Mouse (Mus musculus) forebrain, embryonic 15.5 days (tissue): Measurements from ENCODE around the gene Mymx. TPM values are rescaled to one million over a fixed set of nuclear protein-coding genes. Genes with fewer than 3 reads are reported as not detected.

ENCODE experiments used
- ATAC-seq: fragments of 200-750 bp; cut with Nextera tagmentation; replicated peaks from 2 replicates; pipeline ENCODE4 v1.8.0; 2017; ENCODE audit warnings: mild to moderate bottlenecking, moderate TSS enrichment, moderate library complexity
- H3K27ac ChIP-seq: fragments of 300-500 bp; sonication (generic); replicated peaks from 2 replicates; pipeline ENCODE4 v1.5.1; 2015; ENCODE audit warnings: mild to moderate bottlenecking, inconsistent platforms
- H3K27me3 ChIP-seq: fragments of 300-500 bp; sonication (generic); 2 replicates; pipeline ENCODE4 v1.6.1; 2015; ENCODE audit warnings: inconsistent platforms
- H3K36me3 ChIP-seq: fragments of 300-500 bp; sonication (generic); 2 replicates; pipeline ENCODE4 v1.6.1; 2015; ENCODE audit warnings: mild to moderate bottlenecking, inconsistent platforms
- H3K4me1 ChIP-seq: fragments of 300-500 bp; sonication (generic); 2 replicates; pipeline ENCODE4 v1.6.1; 2015; ENCODE audit warnings: inconsistent platforms
- H3K4me2 ChIP-seq: fragments of 300-500 bp; sonication (generic); replicated peaks from 2 replicates; pipeline ENCODE4 v1.6.1; 2015; ENCODE audit warnings: mild to moderate bottlenecking, inconsistent platforms
- H3K4me3 ChIP-seq: fragments of 300-500 bp; sonication (generic); 2 replicates; pipeline ENCODE4 v1.5.1; 2015; ENCODE audit warnings: mild to moderate bottlenecking, inconsistent platforms
- H3K9ac ChIP-seq: fragments of 300-500 bp; sonication (generic); replicated peaks from 2 replicates; pipeline ENCODE4 v1.6.1; 2015; ENCODE audit warnings: mild to moderate bottlenecking, inconsistent platforms
- H3K9me3 ChIP-seq: fragments of 300-500 bp; sonication (generic); 2 replicates; pipeline ENCODE4 v1.6.1; 2016; ENCODE audit warnings: inconsistent platforms
- WGBS: fragments of 180-500 bp; shearing (Covaris S2); methylation state at CpG from one replicate; pipeline ENCODE4 v1.1.7; 2015; ENCODE audit warnings: mixed read lengths; 5-methylcytosine and 5-hydroxymethylcytosine counted together
- polyA plus RNA-seq: library from polyadenylated mRNA; unstranded; fragments of >200 nt; fragmentation: Nextera tagmentation; extraction: Ambion mirVana; gene quantifications from 2 replicates; pipeline ENCODE4 v1.2.1, GENCODE M21; 2015

Mymx gene
- polyA plus RNA-seq, 1 experiment from 2014 or later: not detected

- ATAC-seq: peak; percentile 72
- Histone ChIP-seq H3K4me3 (peak overlapping the region; percentile 89), H3K9me3 (no peaks in the 10 kb centered on the region), H3K27me3 (no peaks in the 10 kb centered on the region), H3K36me3 (peaks cover 30% of the 10 kb centered on the region), H3K9ac (peak overlapping the region; percentile 95), H3K4me2 (peak overlapping the region; percentile 95), H3K4me1 (peaks cover 37% of the 10 kb centered on the region), H3K27ac (peak overlapping the region; percentile 100)
- whole genome bisulfite sequencing: under 1% methylated on average over 18 of the region's 18 CpGs
Measured at GRCm38 (mm10) chr17:45573780-45574123, 28.1 kb downstream of the Mymx start.

GRCm38 (mm10) chr17:45573087-45573779 lies 28.7 kb downstream of the Mymx start, which contains the start of gene Hsp90ab1:
Hsp90ab1 (minus strand) TSS chr17:45573271.
- Histone ChIP-seq H3K36me3 (peaks cover 35% of the 10 kb centered on the region), H3K9ac (peak within 1 kb of the TSS; percentile 95), H3K9me3 (no peaks in the 10 kb centered on the region), H3K27ac (peak within 1 kb of the TSS; percentile 100), H3K4me1 (peaks cover 37% of the 10 kb centered on the region), H3K27me3 (no peaks in the 10 kb centered on the region), H3K4me3 (peak within 1 kb of the TSS; percentile 89), H3K4me2 (peak within 1 kb of the TSS; percentile 95)
- WGBS: under 1% methylated on average over 41 of the region's 41 CpGs
- peak; percentile 79 for ATAC-seq

GRCm38 (mm10) chr17:45572103-45573086 lies 29.5 kb downstream of the Mymx start:
- Histone ChIP-seq H3K9ac (peak overlapping the region; percentile 95), H3K27ac (peak overlapping the region; percentile 100), H3K27me3 (no peaks in the 10 kb centered on the region), H3K4me3 (peak overlapping the region; percentile 89), H3K4me1 (peaks cover 41% of the 10 kb centered on the region), H3K4me2 (peak overlapping the region; percentile 95), H3K36me3 (peaks cover 44% of the 10 kb centered on the region), H3K9me3 (no peaks in the 10 kb centered on the region)
- WGBS: under 1% methylated on average over 57 of the region's 57 CpGs
- ATAC-seq: peak; percentile 51

DNA sequence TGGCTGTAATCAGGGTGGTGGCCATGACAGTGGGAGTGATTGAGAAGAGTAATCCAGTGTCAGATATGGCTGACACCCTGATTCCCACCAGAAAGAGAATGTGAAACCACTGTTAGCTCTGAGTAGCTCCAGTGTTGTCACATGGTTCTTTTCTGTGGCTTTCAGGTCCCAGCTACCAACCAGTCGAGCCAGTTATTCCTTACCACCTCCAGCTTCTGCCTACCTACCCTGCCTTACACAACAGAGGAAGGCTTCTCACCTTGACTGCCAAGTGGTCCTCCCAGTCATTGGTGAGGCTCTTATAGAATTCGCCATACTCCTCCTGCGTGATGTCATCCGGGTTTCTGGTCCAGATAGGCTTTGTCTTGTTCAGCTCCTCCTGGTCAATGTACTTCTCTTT lies 31.9 kb downstream of the Mymx start:
- Histone ChIP-seq H3K9me3 (no peaks in the 10 kb centered on the region), H3K4me3 (no peak overlapping the region), H3K27me3 (no peaks in the 10 kb centered on the region), H3K9ac (no peak overlapping the region), H3K4me1 (peaks cover 55% of the 10 kb centered on the region), H3K4me2 (no peak overlapping the region), H3K36me3 (peaks cover 61% of the 10 kb centered on the region), H3K27ac (no peak overlapping the region)
- ATAC-seq: no peak
- WGBS: 77% methylated on average over 4 of the region's 4 CpGs

DNA sequence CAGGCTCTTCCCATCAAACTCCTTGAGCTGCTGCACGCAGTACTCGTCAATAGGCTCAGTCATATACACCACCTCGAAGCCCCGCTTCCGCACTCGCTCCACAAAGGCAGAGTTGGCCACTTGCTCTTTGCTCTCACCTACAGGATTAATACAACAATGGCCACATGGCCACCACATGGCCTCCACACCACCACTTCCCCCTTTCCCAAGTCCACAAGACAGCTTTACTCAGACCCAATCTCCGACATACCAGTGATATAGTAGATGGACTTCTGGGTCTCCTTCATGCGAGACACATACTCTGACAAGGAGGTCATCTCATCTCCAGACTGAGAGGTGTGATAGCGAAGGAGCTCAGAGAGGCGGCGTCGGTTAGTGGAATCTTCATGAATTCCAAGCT lies 32.9 kb downstream of the Mymx start:
- peaks cover 55% of the 10 kb centered on the region for H3K4me1 ChIP-seq
- H3K4me2 ChIP-seq: no peak overlapping the region
- H3K27ac ChIP-seq: no peak overlapping the region; the same call in 1 of the 2 replicates
- no peak overlapping the region for H3K4me3 ChIP-seq
- no peaks in the 10 kb centered on the region for H3K27me3 ChIP-seq
- WGBS: 86% methylated on average over 12 of the region's 12 CpGs
- H3K9me3 ChIP-seq: no peaks in the 10 kb centered on the region
- no peak overlapping the region; the same call in 1 of the 2 replicates for H3K9ac ChIP-seq
- H3K36me3 ChIP-seq: peaks cover 61% of the 10 kb centered on the region
- no peak for ATAC-seq

- WGBS: 24% methylated on average over 4 of the region's 4 CpGs
- Histone ChIP-seq H3K9me3 (no peaks in the 10 kb centered on the region), H3K4me1 (peaks cover 55% of the 10 kb centered on the region), H3K4me3 (no peak overlapping the region), H3K4me2 (no peak overlapping the region), H3K36me3 (peaks cover 61% of the 10 kb centered on the region), H3K27ac (0 out of 2 replicates have a peak overlapping the region, but pooled peaks have one; percentile 8), H3K9ac (no peak overlapping the region), H3K27me3 (no peaks in the 10 kb centered on the region)
- ATAC-seq: no peak
Measured at GRCm38 (mm10) chr17:45567162-45567601, 34.7 kb downstream of the Mymx start.

- Histone ChIP-seq H3K4me1 (peaks cover 50% of the 10 kb centered on the region), H3K4me2 (no peak overlapping the region)
Measured at GRCm38 (mm10) chr17:45566360-45567161, 35.3 kb downstream of the Mymx start.

GRCm38 (mm10) chr17:45566031-45566359 lies 35.9 kb downstream of the Mymx start:
- no peaks in the 10 kb centered on the region for H3K9me3 ChIP-seq
- H3K27ac ChIP-seq: no peak overlapping the region
- H3K4me2 ChIP-seq: no peak overlapping the region
- WGBS: 77% methylated on average over 1 of the region's 1 CpGs
- no peaks in the 10 kb centered on the region for H3K27me3 ChIP-seq
- peaks cover 44% of the 10 kb centered on the region for H3K4me1 ChIP-seq
- ATAC-seq: no peak
- H3K4me3 ChIP-seq: no peak overlapping the region
- H3K36me3 ChIP-seq: peaks cover 54% of the 10 kb centered on the region
- H3K9ac ChIP-seq: no peak overlapping the region

More at GRCm38 (mm10) chr17:45566360-45567161, 35.3 kb downstream of the Mymx start:
- ATAC-seq: no peak
- 0 out of 2 replicates have a peak overlapping the region, but pooled peaks have one; percentile 8 for H3K27ac ChIP-seq
- H3K27me3 ChIP-seq: no peaks in the 10 kb centered on the region
- H3K9me3 ChIP-seq: no peaks in the 10 kb centered on the region
- peaks cover 59% of the 10 kb centered on the region for H3K36me3 ChIP-seq
- no peak overlapping the region for H3K4me3 ChIP-seq
- H3K9ac ChIP-seq: no peak overlapping the region
- 63% methylated on average over 18 of the region's 18 CpGs for WGBS

DNA sequence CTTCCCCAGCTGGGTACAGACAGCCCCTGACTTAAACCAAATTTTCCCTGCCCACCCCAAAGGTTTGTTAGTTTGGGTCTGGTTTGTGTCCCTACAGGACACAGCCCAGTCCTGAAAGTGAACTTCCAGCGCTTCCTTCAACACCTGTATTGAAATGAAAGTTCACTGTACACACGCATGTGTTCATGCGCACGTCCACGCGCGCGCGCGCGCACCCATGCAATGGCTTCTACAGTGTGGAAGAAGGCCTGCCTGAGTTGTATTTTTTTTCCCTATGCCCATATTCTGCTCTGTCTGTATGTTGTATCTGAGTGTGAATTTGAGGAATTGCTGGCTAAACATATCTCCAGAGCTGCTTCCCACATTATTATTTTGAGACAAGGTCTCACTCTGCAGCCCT lies 36.8 kb downstream of the Mymx start:
- H3K4me2 ChIP-seq: peak overlapping the region; percentile 98
- H3K4me3 ChIP-seq: peak overlapping the region; percentile 89
- 93% methylated on average over 11 of the region's 11 CpGs for WGBS
- no peaks in the 10 kb centered on the region for H3K9me3 ChIP-seq
- H3K27ac ChIP-seq: no peak overlapping the region
- peaks cover 45% of the 10 kb centered on the region for H3K36me3 ChIP-seq
- H3K9ac ChIP-seq: peak overlapping the region; percentile 94
- H3K27me3 ChIP-seq: no peaks in the 10 kb centered on the region
- H3K4me1 ChIP-seq: peaks cover 35% of the 10 kb centered on the region
- ATAC-seq: no peak

DNA sequence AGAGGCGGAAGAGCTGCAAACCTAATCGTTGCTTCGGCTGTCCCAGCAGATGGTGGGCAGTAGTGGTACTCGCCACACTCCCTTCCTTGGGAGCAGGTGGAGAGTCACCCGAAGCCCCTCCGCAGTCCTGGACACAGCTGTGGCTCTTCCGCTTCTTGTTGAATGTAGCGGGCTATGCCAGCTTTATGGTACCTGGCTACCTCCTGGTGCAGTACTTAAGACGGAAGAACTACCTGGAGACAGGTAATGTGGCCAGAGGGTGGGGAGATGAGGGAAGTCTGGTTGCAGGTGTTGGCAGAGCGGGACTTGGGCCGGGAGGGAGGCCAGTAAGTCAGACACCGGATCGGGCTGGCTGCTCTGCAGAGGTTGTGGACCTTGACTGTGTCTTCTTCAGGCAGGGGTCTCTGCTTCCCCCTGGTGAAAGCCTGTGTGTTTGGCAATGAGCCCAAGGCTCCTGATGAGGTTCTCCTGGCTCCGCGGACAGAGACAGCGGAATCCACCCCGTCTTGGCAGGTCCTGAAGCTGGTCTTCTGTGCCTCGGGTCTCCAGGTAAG lies 37.3 kb downstream of the Mymx start:
- Histone ChIP-seq H3K27me3 (no peaks in the 10 kb centered on the region), H3K36me3 (peaks cover 40% of the 10 kb centered on the region), H3K9ac (peak overlapping the region; percentile 94), H3K9me3 (no peaks in the 10 kb centered on the region), H3K4me2 (peak overlapping the region; percentile 98), H3K27ac (peak overlapping the region; percentile 86), H3K4me3 (peak overlapping the region; percentile 89), H3K4me1 (peaks cover 31% of the 10 kb centered on the region)
- no peak for ATAC-seq
- 7% methylated on average over 18 of the region's 18 CpGs for WGBS
